Mouse (Mus musculus) kidney, postnatal 4 days (tissue): Measurements from ENCODE around the gene Jagn1.

ENCODE experiments used
- DNase-seq, 2 experiments: peaks; one replicate each; pipeline ENCODE4 v3.0.0; 2021; ENCODE audit warnings: mixed read lengths in 2 of 2

The Jagn1 gene

GRCm38 (mm10) chr6:113478906-113479305 lies 36.5 kb downstream of the Jagn1 start:
- no peak for DNase-seq

- peak; percentile 43 to 61 for DNase-seq
Measured at GRCm38 (mm10) chr6:113480555-113481373, 38.4 kb downstream of the Jagn1 start.

- DNase-seq = peak; percentile 45 to 63
Measured at GRCm38 (mm10) chr6:113482477-113483099, 40.2 kb downstream of the Jagn1 start.

- peak; percentile 93 to 96 for DNase-seq
Measured at GRCm38 (mm10) chr6:113483100-113483615, 40.8 kb downstream of the Jagn1 start, which contains the start of gene Creld1. Creld1 (plus strand) TSS chr6:113483297.

GRCm38 (mm10) chr6:113483729-113484128 lies 41.4 kb downstream of the Jagn1 start:
- peak; percentile 42 to 57 for DNase-seq

- no peak for DNase-seq
Measured at GRCm38 (mm10) chr6:113487125-113487576, 44.8 kb downstream of the Jagn1 start.

GRCm38 (mm10) chr6:113489410-113489809 lies 47.0 kb downstream of the Jagn1 start:
- no peak for DNase-seq

GRCm38 (mm10) chr6:113492101-113492864 lies 49.9 kb downstream of the Jagn1 start:
- DNase-seq = no peak

- DNase-seq = peak; percentile 86 to 92
Measured at GRCm38 (mm10) chr6:113494258-113494788, 52.0 kb downstream of the Jagn1 start.

- peak; percentile 17 to 34 for DNase-seq
Measured at GRCm38 (mm10) chr6:113495071-113495675, 52.8 kb downstream of the Jagn1 start.
